Mouse (Mus musculus) right cerebral cortex, postnatal 4 days (tissue): ENCODE data around the gene 1700042G07Rik.

ENCODE experiments used
- DNase-seq: peaks from one replicate; pipeline ENCODE4 v3.0.0-alpha.2; 2022

1700042G07Rik gene

GRCm38 (mm10) chr4:116164759-116165554, 8.2 kb upstream of the 1700042G07Rik start:
- no peak for DNase-seq

GRCm38 (mm10) chr4:116165708-116166407, 7.3 kb upstream of the 1700042G07Rik start:
- DNase-seq = no peak

- DNase-seq = peak; percentile 6
Observed at GRCm38 (mm10) chr4:116167404-116167803, 5.8 kb upstream of the 1700042G07Rik start, which contains the start of gene Tspan1. Tspan1 (minus strand) TSS chr4:116167601.

GRCm38 (mm10) chr4:116168617-116169352, 4.4 kb upstream of the 1700042G07Rik start:
- peak; percentile 86 for DNase-seq

GRCm38 (mm10) chr4:116169353-116169672, 3.9 kb upstream of the 1700042G07Rik start:
- DNase-seq = no peak

- no peak for DNase-seq
Observed at GRCm38 (mm10) chr4:116173752-116174151, 580 bp downstream of the 1700042G07Rik start.

GRCm38 (mm10) chr4:116174466-116175116, 1.4 kb downstream of the 1700042G07Rik start:
- DNase-seq = no peak

- no peak for DNase-seq
Observed at GRCm38 (mm10) chr4:116175136-116175535, 2.0 kb downstream of the 1700042G07Rik start.

- DNase-seq = no peak
Observed at GRCm38 (mm10) chr4:116175711-116176542, 2.8 kb downstream of the 1700042G07Rik start.

GRCm38 (mm10) chr4:116176543-116176988, 3.4 kb downstream of the 1700042G07Rik start:
- peak; percentile 63 for DNase-seq

GRCm38 (mm10) chr4:116177140-116177539, 4.0 kb downstream of the 1700042G07Rik start:
- peak; percentile 40 for DNase-seq

GRCm38 (mm10) chr4:116182079-116182478, 8.9 kb downstream of the 1700042G07Rik start:
- no peak for DNase-seq

- no peak for DNase-seq
Observed at GRCm38 (mm10) chr4:116182745-116183144, 9.6 kb downstream of the 1700042G07Rik start.

GRCm38 (mm10) chr4:116185083-116185482, 11.9 kb downstream of the 1700042G07Rik start:
- DNase-seq = no peak

- DNase-seq = no peak
Observed at GRCm38 (mm10) chr4:116192286-116192835, 19.2 kb downstream of the 1700042G07Rik start.

- DNase-seq = no peak
Observed at GRCm38 (mm10) chr4:116193583-116194383, 20.6 kb downstream of the 1700042G07Rik start.

GRCm38 (mm10) chr4:116198422-116198821, 25.2 kb downstream of the 1700042G07Rik start:
- no peak for DNase-seq

- DNase-seq = no peak
Observed at GRCm38 (mm10) chr4:116204422-116204821, 31.2 kb downstream of the 1700042G07Rik start.

- DNase-seq = no peak
Observed at GRCm38 (mm10) chr4:116206531-116206930, 33.4 kb downstream of the 1700042G07Rik start.

GRCm38 (mm10) chr4:116208891-116209290, 35.7 kb downstream of the 1700042G07Rik start:
- no peak for DNase-seq
